Mouse (Mus musculus) kidney, adult 11 months (tissue): Measurements from ENCODE around the gene Izumo1r.
A peak's percentile ranks its signal among the peaks of the same experiment; 100 is the strongest.

Experiments used
- DNase-seq: peaks from one replicate; pipeline ENCODE4 v3.0.0; 2022

Gene Izumo1r

DNA sequence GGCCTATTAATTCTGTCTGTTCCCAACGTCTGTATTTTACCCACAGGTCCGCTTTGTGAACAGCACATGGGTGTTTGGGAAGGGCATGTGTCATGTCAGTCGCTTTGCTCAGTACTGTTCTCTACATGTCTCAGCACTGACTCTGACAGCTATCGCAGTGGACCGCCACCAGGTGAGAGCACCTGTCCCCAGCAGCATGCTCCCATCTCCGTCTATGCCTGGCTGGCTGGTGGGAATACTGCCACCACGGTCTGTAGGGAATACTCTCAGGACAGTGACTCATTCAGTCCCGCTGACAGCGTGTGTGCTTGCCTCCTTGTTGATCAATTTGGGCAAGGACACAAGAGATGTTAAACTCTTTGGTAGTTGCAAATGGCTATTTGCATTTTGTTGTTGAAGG is 39.0 kb downstream of the Izumo1r start:
- no peak for DNase-seq

- no peak for DNase-seq
These were observed 40.6 kb downstream of the Izumo1r start for GRCm38 (mm10) chr9:14863126-14863525.

GRCm38 (mm10) chr9:14859868-14860639 is 43.7 kb downstream of the Izumo1r start, which contains the start of gene Gpr83:
Gpr83 (plus strand) TSS chr9:14860210.
- DNase-seq: no peak

GRCm38 (mm10) chr9:14858782-14859181 is 45.0 kb downstream of the Izumo1r start:
- no peak for DNase-seq

GRCm38 (mm10) chr9:14858170-14858706 is 45.5 kb downstream of the Izumo1r start:
- peak; percentile 6 for DNase-seq

DNA sequence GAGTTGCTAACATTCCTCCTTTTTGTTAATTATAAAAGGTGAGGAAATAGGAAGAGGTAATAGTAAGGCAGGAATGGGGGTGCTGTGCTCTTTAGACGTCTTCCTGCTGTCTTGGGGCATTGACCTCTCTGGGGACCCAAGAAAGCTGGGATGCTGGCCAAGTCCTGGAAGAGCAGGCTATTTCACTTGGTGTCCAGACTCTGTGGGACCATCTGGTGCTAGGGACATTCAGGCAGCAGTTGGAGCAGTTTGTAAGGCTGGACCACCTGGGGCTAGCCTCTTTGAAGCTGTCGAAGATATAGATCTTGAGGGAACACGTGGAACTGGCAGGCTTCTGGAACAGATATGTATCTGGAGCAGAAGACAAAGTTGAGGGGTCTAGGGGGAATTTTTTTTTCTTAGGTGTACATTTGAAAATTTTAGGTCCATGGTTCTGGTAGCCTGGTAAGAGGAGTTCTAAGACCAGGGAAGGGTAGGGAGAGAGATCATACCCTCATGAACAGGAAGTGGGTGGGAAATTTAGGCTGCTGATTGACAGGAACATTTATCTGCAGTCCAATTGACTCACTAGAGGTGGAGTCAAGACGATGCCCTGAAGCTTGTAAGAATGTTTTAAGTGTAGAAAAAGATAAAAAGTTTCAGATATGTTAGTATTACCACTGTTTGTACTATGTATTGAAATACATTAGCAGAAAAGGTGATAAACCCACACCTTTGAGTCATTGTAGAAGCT is 46.7 kb downstream of the Izumo1r start:
- no peak for DNase-seq

GRCm38 (mm10) chr9:14854585-14854984 is 49.2 kb downstream of the Izumo1r start:
- DNase-seq: no peak

- no peak for DNase-seq
These were observed 55.3 kb downstream of the Izumo1r start for GRCm38 (mm10) chr9:14848267-14848935.

DNA sequence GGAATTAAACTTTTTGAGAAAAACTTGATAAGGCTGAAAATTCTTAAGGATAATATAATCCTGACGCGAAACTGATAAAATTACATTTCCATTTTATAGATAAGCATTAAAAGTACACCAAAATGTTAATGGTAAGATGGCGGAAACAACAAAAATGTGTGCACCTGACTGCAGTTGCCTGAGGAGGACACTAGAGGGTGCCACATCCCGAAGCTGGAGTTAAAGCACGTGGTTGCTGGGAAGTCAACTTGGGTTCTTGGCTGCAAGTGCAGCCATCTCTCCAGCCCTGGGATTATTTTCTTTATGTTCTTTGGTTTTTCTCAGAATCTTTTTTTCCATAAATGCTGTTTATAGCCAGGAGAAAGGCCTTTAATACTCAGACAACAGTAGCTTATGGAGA is 57.3 kb downstream of the Izumo1r start:
- DNase-seq: no peak

DNA sequence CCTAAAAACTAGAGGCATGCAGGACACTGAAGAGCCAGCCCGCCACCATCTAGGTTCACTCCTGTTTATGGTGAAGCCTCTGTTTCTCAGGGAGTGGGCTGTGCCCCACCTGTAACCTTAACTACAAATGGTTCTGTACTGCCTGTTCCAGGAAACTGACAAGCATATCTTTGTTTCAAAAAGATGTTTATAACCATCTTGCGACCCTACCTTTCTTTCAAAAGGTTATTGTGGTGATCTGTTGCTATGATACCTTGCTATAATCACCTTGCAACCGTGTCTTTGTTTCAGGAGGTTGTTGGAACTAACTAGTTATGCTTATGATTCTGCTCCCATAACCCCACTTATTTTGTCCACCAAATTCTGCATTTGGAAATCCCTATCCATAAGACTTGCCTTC is 59.8 kb downstream of the Izumo1r start:
- DNase-seq: no peak

DNA sequence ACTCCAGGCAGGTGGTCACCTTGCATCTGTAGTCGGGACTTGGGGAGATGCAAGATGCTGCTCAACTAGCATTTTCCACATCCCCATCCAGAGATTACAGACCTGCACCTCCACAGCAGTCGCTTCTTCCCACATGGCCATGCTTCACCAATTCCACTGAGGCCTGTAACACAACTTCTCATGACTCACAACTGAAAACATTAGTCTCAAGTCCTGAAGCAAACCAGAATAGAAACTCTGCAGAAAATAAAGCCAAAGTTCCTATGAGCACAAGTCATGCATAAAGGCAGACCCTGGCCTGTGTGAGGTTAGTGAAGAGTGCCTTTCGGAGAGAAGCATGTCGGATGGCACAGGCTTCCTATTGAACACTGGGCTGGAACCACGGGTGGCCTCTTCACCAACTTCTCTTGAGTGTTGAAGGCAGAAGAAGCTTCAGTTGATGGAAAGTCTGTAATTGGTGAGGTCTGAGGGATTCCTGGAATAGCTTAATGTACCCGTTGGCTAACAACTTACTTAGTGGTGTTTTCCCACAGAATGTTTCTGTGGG is 60.4 kb downstream of the Izumo1r start:
- DNase-seq: no peak

- DNase-seq: peak; percentile 17
These were observed 61.6 kb downstream of the Izumo1r start for GRCm38 (mm10) chr9:14841878-14842761.

- DNase-seq: no peak
These were observed 63.8 kb downstream of the Izumo1r start for GRCm38 (mm10) chr9:14839970-14840369.

DNA sequence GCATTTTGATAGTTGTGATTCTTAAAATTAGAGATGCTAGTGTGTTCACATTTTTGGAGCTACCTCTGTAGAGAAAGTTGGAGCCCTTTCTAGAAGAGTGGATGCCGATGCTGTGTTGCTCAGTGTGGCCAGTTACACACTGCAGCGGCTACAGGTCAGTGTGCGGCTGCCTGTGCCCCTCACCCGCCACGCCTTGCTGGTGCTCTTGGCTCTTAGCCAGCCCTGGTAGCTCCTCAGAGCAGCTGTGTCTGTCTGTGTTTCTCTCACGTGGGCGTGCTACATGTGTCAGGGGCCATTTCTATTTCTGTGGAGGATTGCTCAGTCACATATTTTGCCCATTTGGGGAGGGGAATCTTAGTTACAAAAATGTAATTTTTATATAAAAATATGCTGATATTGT is 64.2 kb downstream of the Izumo1r start:
- DNase-seq: no peak
